Mouse (Mus musculus) embryonic facial prominence, embryonic 10.5 days (tissue): Measurements from ENCODE around the gene Slc35c2. TPM values are rescaled to one million over a fixed set of nuclear protein-coding genes. Genes with fewer than 3 reads are reported as not detected.
A peak's percentile ranks its signal among the peaks of the same experiment; 100 is the strongest.

Source experiments
- DNase-seq: peaks from one replicate; pipeline ENCODE4 v3.0.0-alpha.2; 2017; ENCODE audit warnings: low spot score
- H3K27ac ChIP-seq: fragments of 300-500 bp; sonication (generic); replicated peaks from 2 replicates; pipeline ENCODE4 v1.5.1; 2016; ENCODE audit warnings: mild to moderate bottlenecking
- H3K27me3 ChIP-seq: fragments of 300-500 bp; sonication (generic); replicated peaks from 2 replicates; pipeline ENCODE4 v1.6.1; 2016; ENCODE audit warnings: low read depth, mild to moderate bottlenecking; ENCODE audit not compliant: poor library complexity, severe bottlenecking
- H3K36me3 ChIP-seq: fragments of 300-500 bp; sonication (generic); replicated peaks from 2 replicates; pipeline ENCODE4 v1.6.1; 2016; ENCODE audit warnings: mild to moderate bottlenecking, moderate library complexity
- H3K4me1 ChIP-seq: fragments of 300-500 bp; sonication (generic); 2 replicates; pipeline ENCODE4 v1.6.1; 2016
- H3K4me3 ChIP-seq: fragments of 300-500 bp; sonication (generic); 2 replicates; pipeline ENCODE4 v1.5.1; 2016; ENCODE audit warnings: mild to moderate bottlenecking, moderate library complexity
- H3K9me3 ChIP-seq: fragments of 300-500 bp; sonication (generic); 2 replicates; pipeline ENCODE4 v1.6.1; 2016; ENCODE audit warnings: mild to moderate bottlenecking
- WGBS: fragments of 180-500 bp; shearing (Covaris S2); methylation state at CpG from one replicate; pipeline ENCODE4 v1.1.7; 2016; 5-methylcytosine and 5-hydroxymethylcytosine counted together
- polyA plus RNA-seq: library from polyadenylated mRNA; unstranded; fragments of >200 nt; fragmentation: Nextera tagmentation; extraction: Ambion mirVana; gene quantifications from 2 replicates; pipeline ENCODE4 v1.2.1, GENCODE M21; 2016

The Slc35c2 gene
- polyA plus RNA-seq, 1 experiment from 2014 or later = 59.2 TPM

GRCm38 (mm10) chr2:165321381-165321888 is 33.8 kb upstream of the Slc35c2 start:
- H3K4me1 ChIP-seq = peaks cover 85% of the 10 kb centered on the region
- H3K27ac ChIP-seq = 0 out of 2 replicates have a peak overlapping the region, but pooled peaks have one; percentile 16
- H3K36me3 ChIP-seq = peaks cover 16% of the 10 kb centered on the region
- WGBS = 65% methylated on average over 8 of the region's 8 CpGs
- no peak for DNase-seq
- H3K4me3 ChIP-seq = no peak overlapping the region
- no peaks in the 10 kb centered on the region for H3K27me3 ChIP-seq
- no peaks in the 10 kb centered on the region for H3K9me3 ChIP-seq

- WGBS = 72% methylated on average over 12 of the region's 12 CpGs
- Histone ChIP-seq H3K4me3 (no peak overlapping the region), H3K9me3 (no peaks in the 10 kb centered on the region), H3K36me3 (peaks cover 24% of the 10 kb centered on the region), H3K27ac (no peak overlapping the region), H3K4me1 (peaks cover 92% of the 10 kb centered on the region), H3K27me3 (no peaks in the 10 kb centered on the region)
- DNase-seq = no peak
Observed at GRCm38 (mm10) chr2:165320531-165321150, 33.0 kb upstream of the Slc35c2 start.

GRCm38 (mm10) chr2:165319503-165319902 is 31.8 kb upstream of the Slc35c2 start:
- Histone ChIP-seq H3K4me1 (peaks cover 82% of the 10 kb centered on the region), H3K36me3 (peaks cover 35% of the 10 kb centered on the region), H3K27ac (no peak overlapping the region), H3K4me3 (no peak overlapping the region), H3K27me3 (no peaks in the 10 kb centered on the region; the same call in 1 of the 2 replicates), H3K9me3 (no peaks in the 10 kb centered on the region)
- no peak for DNase-seq
- 78% methylated on average over 4 of the region's 4 CpGs for whole genome bisulfite sequencing

- 90% methylated on average over 7 of the region's 7 CpGs for WGBS
- no peak for DNase-seq
- Histone ChIP-seq H3K9me3 (no peaks in the 10 kb centered on the region), H3K36me3 (peaks cover 41% of the 10 kb centered on the region), H3K27ac (no peak overlapping the region), H3K4me1 (peaks cover 79% of the 10 kb centered on the region), H3K27me3 (no peaks in the 10 kb centered on the region; the same call in 1 of the 2 replicates), H3K4me3 (no peak overlapping the region)
Observed at GRCm38 (mm10) chr2:165318941-165319340, 31.3 kb upstream of the Slc35c2 start.

GRCm38 (mm10) chr2:165317621-165318263 is 30.1 kb upstream of the Slc35c2 start:
- Histone ChIP-seq H3K27me3 (no peaks in the 10 kb centered on the region; the same call in 1 of the 2 replicates), H3K9me3 (no peaks in the 10 kb centered on the region), H3K4me1 (peaks cover 74% of the 10 kb centered on the region), H3K27ac (peak overlapping the region; percentile 71), H3K36me3 (peaks cover 47% of the 10 kb centered on the region), H3K4me3 (peak overlapping the region; percentile 11; the same call in 1 of the 2 replicates)
- WGBS = 60% methylated on average over 16 of the region's 16 CpGs
- DNase-seq = no peak

- H3K36me3 ChIP-seq = peaks cover 48% of the 10 kb centered on the region
- peak overlapping the region; percentile 30 for H3K4me3 ChIP-seq
- no peaks in the 10 kb centered on the region; the same call in 1 of the 2 replicates for H3K27me3 ChIP-seq
- peaks cover 74% of the 10 kb centered on the region for H3K4me1 ChIP-seq
- H3K9me3 ChIP-seq = no peaks in the 10 kb centered on the region
- H3K27ac ChIP-seq = peak overlapping the region; percentile 71
- WGBS = 19% methylated on average over 9 of the region's 9 CpGs
- DNase-seq = peak; percentile 73
Observed at GRCm38 (mm10) chr2:165316837-165317473, 29.3 kb upstream of the Slc35c2 start.

- DNase-seq = no peak
- peaks cover 71% of the 10 kb centered on the region for H3K4me1 ChIP-seq
- H3K9me3 ChIP-seq = no peaks in the 10 kb centered on the region
- H3K27ac ChIP-seq = peak overlapping the region; percentile 71
- H3K27me3 ChIP-seq = peaks cover 4% of the 10 kb centered on the region; the same call in 1 of the 2 replicates
- peaks cover 55% of the 10 kb centered on the region for H3K36me3 ChIP-seq
- WGBS = 63% methylated on average over 10 of the region's 10 CpGs
- H3K4me3 ChIP-seq = peak overlapping the region; percentile 30
Observed at GRCm38 (mm10) chr2:165316204-165316603, 28.5 kb upstream of the Slc35c2 start.

- Histone ChIP-seq H3K27me3 (peaks cover 7% of the 10 kb centered on the region; the same call in 1 of the 2 replicates), H3K4me1 (peaks cover 69% of the 10 kb centered on the region), H3K9me3 (no peaks in the 10 kb centered on the region), H3K36me3 (peaks cover 72% of the 10 kb centered on the region), H3K4me3 (no peak overlapping the region), H3K27ac (no peak overlapping the region)
- 86% methylated on average over 8 of the region's 8 CpGs for WGBS
- DNase-seq = no peak
Observed at GRCm38 (mm10) chr2:165314197-165314596, 26.5 kb upstream of the Slc35c2 start.

- Histone ChIP-seq H3K27ac (no peak overlapping the region), H3K36me3 (peaks cover 90% of the 10 kb centered on the region), H3K4me3 (no peak overlapping the region), H3K9me3 (no peaks in the 10 kb centered on the region), H3K27me3 (peaks cover 7% of the 10 kb centered on the region; the same call in 1 of the 2 replicates), H3K4me1 (peaks cover 51% of the 10 kb centered on the region)
- 60% methylated on average over 7 of the region's 7 CpGs for WGBS
- DNase-seq = no peak
Observed at GRCm38 (mm10) chr2:165312381-165312780, 24.7 kb upstream of the Slc35c2 start.

- Histone ChIP-seq H3K27me3 (peaks cover 7% of the 10 kb centered on the region; the same call in 1 of the 2 replicates), H3K9me3 (no peaks in the 10 kb centered on the region), H3K36me3 (peaks cover 98% of the 10 kb centered on the region), H3K4me3 (no peak overlapping the region), H3K4me1 (peaks cover 43% of the 10 kb centered on the region), H3K27ac (no peak overlapping the region)
- no peak for DNase-seq
- WGBS = 84% methylated on average over 12 of the region's 12 CpGs
Observed at GRCm38 (mm10) chr2:165311577-165311976, 23.9 kb upstream of the Slc35c2 start.

GRCm38 (mm10) chr2:165310818-165311425 is 23.3 kb upstream of the Slc35c2 start:
- Histone ChIP-seq H3K9me3 (no peaks in the 10 kb centered on the region), H3K27ac (0 out of 2 replicates have a peak overlapping the region, but pooled peaks have one; percentile 35), H3K27me3 (peaks cover 7% of the 10 kb centered on the region; the same call in 1 of the 2 replicates), H3K4me3 (no peak overlapping the region), H3K36me3 (peaks cover 97% of the 10 kb centered on the region), H3K4me1 (peaks cover 36% of the 10 kb centered on the region)
- 42% methylated on average over 13 of the region's 13 CpGs for WGBS
- DNase-seq = no peak

- no peak for DNase-seq
- H3K36me3 ChIP-seq = peaks cover 96% of the 10 kb centered on the region
- peaks cover 7% of the 10 kb centered on the region; the same call in 1 of the 2 replicates for H3K27me3 ChIP-seq
- no peak overlapping the region for H3K4me3 ChIP-seq
- no peak overlapping the region for H3K27ac ChIP-seq
- no peaks in the 10 kb centered on the region for H3K9me3 ChIP-seq
- H3K4me1 ChIP-seq = peaks cover 23% of the 10 kb centered on the region
- WGBS = 89% methylated on average over 6 of the region's 6 CpGs
Observed at GRCm38 (mm10) chr2:165307801-165308200, 20.1 kb upstream of the Slc35c2 start.
